Mouse (Mus musculus): ENCODE measurements around the gene Cdc20b. TPM values are rescaled to one million over a fixed set of nuclear protein-coding genes. Genes with fewer than 3 reads are reported as not detected.

Cdc20b gene
- total RNA-seq, 1 experiment, result 0.49 TPM

- in situ Hi-C loops (cut with MboI; ENCODE audit: low sequenced_read_pairs in 2 of 2, unreplicated experiment in 2 of 2), result no loop called here
- TF ChIP-seq ZC3H11A (IDR thresholded peaks at IDR 0.05; ENCODE audit: borderline replicate concordance, low read depth, low read length), result no peak
- TF ChIP-seq CHD2 (IDR thresholded peaks at IDR 0.05; ENCODE audit: low read depth, low read length), result no peak
- H3K9me3 ChIP-seq (ENCODE audit: control insufficient read depth, insufficient read depth, low read depth, low read length), result no peaks in the 10 kb centered on the region
Observed at GRCm38 (mm10) chr13:113087226-113088017, 52.5 kb downstream of the Cdc20b start.

GRCm38 (mm10) chr13:113090489-113090888 lies 55.6 kb downstream of the Cdc20b start:
- no peak overlapping the region for H3K9ac ChIP-seq (ENCODE audit: insufficient read depth, low read depth, low read length, poor library complexity, severe bottlenecking)
- no peak overlapping the region for H3K4me3 ChIP-seq (ENCODE audit: insufficient read depth in 1 of 2, low read depth in 1 of 2, low read length in 2 of 2, poor library complexity in 1 of 2, severe bottlenecking in 1 of 2)
- DNase-seq (ENCODE audit: low read depth, low spot score), result no peak
- TF ChIP-seq HCFC1 (IDR thresholded peaks at IDR 0.05; ENCODE audit: borderline replicate concordance, insufficient read depth, low read length) (no peak), ZNF384 (IDR thresholded peaks at IDR 0.05; ENCODE audit: low read depth, low read length) (no peak), MAFK (IDR thresholded peaks at IDR 0.05; ENCODE audit: insufficient read depth, low read depth, low read length) (no peak)
- no peak overlapping the region for H3K27ac ChIP-seq (ENCODE audit: insufficient read depth, low read depth, low read length, poor library complexity, severe bottlenecking)
- no peaks in the 10 kb centered on the region for H3K9me3 ChIP-seq (ENCODE audit: control insufficient read depth, insufficient read depth, low read depth, low read length)
- H3K36me3 ChIP-seq (ENCODE audit: control insufficient read depth, insufficient read depth, low read length, poor library complexity, severe bottlenecking), result no peaks in the 10 kb centered on the region
- in situ Hi-C loops (cut with MboI; ENCODE audit: low sequenced_read_pairs in 2 of 2, unreplicated experiment in 2 of 2), result no loop called here
- no peaks in the 10 kb centered on the region for H3K4me1 ChIP-seq (ENCODE audit: control insufficient read depth in 2 of 2, insufficient read depth in 2 of 2, low read length in 2 of 2, poor library complexity in 1 of 2)

More at GRCm38 (mm10) chr13:113087226-113088017, 52.5 kb downstream of the Cdc20b start:
- no peak for DNase-seq (ENCODE audit: low read depth, low spot score)
- no peaks in the 10 kb centered on the region for H3K36me3 ChIP-seq (ENCODE audit: control insufficient read depth, insufficient read depth, low read length, poor library complexity, severe bottlenecking)
- H3K27ac ChIP-seq (ENCODE audit: insufficient read depth, low read depth, low read length, poor library complexity, severe bottlenecking), result no peak overlapping the region; the same call in 1 of the 2 replicates
- H3K9ac ChIP-seq (ENCODE audit: insufficient read depth, low read depth, low read length, poor library complexity, severe bottlenecking), result no peak overlapping the region
- H3K4me1 ChIP-seq (ENCODE audit: control insufficient read depth in 2 of 2, insufficient read depth in 2 of 2, low read length in 2 of 2, poor library complexity in 1 of 2), result no peaks in the 10 kb centered on the region
- no peak overlapping the region for H3K4me3 ChIP-seq (ENCODE audit: insufficient read depth in 1 of 2, low read depth in 1 of 2, low read length in 2 of 2, poor library complexity in 1 of 2, severe bottlenecking in 1 of 2)

GRCm38 (mm10) chr13:113094618-113095017 lies 59.7 kb downstream of the Cdc20b start:
- Histone ChIP-seq H3K9ac (ENCODE audit: insufficient read depth, low read depth, low read length, poor library complexity, severe bottlenecking) (no peak overlapping the region), H3K27ac (ENCODE audit: insufficient read depth, low read depth, low read length, poor library complexity, severe bottlenecking) (no peak overlapping the region), H3K9me3 (ENCODE audit: control insufficient read depth, insufficient read depth, low read depth, low read length) (no peaks in the 10 kb centered on the region), H3K4me1 (ENCODE audit: control insufficient read depth in 2 of 2, insufficient read depth in 2 of 2, low read length in 2 of 2, poor library complexity in 1 of 2) (no peaks in the 10 kb centered on the region), H3K36me3 (ENCODE audit: control insufficient read depth, insufficient read depth, low read length, poor library complexity, severe bottlenecking) (no peaks in the 10 kb centered on the region), H3K4me3 (ENCODE audit: insufficient read depth in 1 of 2, low read depth in 1 of 2, low read length in 2 of 2, poor library complexity in 1 of 2, severe bottlenecking in 1 of 2) (no peak overlapping the region)
- no peak for DNase-seq (ENCODE audit: low read depth, low spot score)
- no peak for TF ChIP-seq ZC3H11A (IDR thresholded peaks at IDR 0.05; ENCODE audit: borderline replicate concordance, low read depth, low read length)
- TF ChIP-seq HCFC1 (IDR thresholded peaks at IDR 0.05; ENCODE audit: borderline replicate concordance, insufficient read depth, low read length), result no peak
- TF ChIP-seq MAFK (IDR thresholded peaks at IDR 0.05; ENCODE audit: insufficient read depth, low read depth, low read length), result no peak
- no peak for TF ChIP-seq ZNF384 (IDR thresholded peaks at IDR 0.05; ENCODE audit: low read depth, low read length)
- no peak for TF ChIP-seq CHD2 (IDR thresholded peaks at IDR 0.05; ENCODE audit: low read depth, low read length)
- in situ Hi-C loops (cut with MboI; ENCODE audit: low sequenced_read_pairs in 2 of 2, unreplicated experiment in 2 of 2), result no loop called here

GRCm38 (mm10) chr13:113097011-113097410 lies 62.1 kb downstream of the Cdc20b start:
- no peak for TF ChIP-seq CHD2 (IDR thresholded peaks at IDR 0.05; ENCODE audit: low read depth, low read length)
- TF ChIP-seq MAFK (IDR thresholded peaks at IDR 0.05; ENCODE audit: insufficient read depth, low read depth, low read length), result no peak
- no peak for TF ChIP-seq ZC3H11A (IDR thresholded peaks at IDR 0.05; ENCODE audit: borderline replicate concordance, low read depth, low read length)
- no peak for TF ChIP-seq HCFC1 (IDR thresholded peaks at IDR 0.05; ENCODE audit: borderline replicate concordance, insufficient read depth, low read length)
- TF ChIP-seq ZNF384 (IDR thresholded peaks at IDR 0.05; ENCODE audit: low read depth, low read length), result no peak
- no peaks in the 10 kb centered on the region for H3K36me3 ChIP-seq (ENCODE audit: control insufficient read depth, insufficient read depth, low read length, poor library complexity, severe bottlenecking)
- H3K9me3 ChIP-seq (ENCODE audit: control insufficient read depth, insufficient read depth, low read depth, low read length), result no peaks in the 10 kb centered on the region
- H3K4me1 ChIP-seq (ENCODE audit: control insufficient read depth in 2 of 2, insufficient read depth in 2 of 2, low read length in 2 of 2, poor library complexity in 1 of 2), result no peaks in the 10 kb centered on the region
- H3K27ac ChIP-seq (ENCODE audit: insufficient read depth, low read depth, low read length, poor library complexity, severe bottlenecking), result no peak overlapping the region
- in situ Hi-C loops (cut with MboI; ENCODE audit: low sequenced_read_pairs in 2 of 2, unreplicated experiment in 2 of 2), result no loop called here
- DNase-seq (ENCODE audit: low read depth, low spot score), result no peak
- H3K4me3 ChIP-seq (ENCODE audit: insufficient read depth in 1 of 2, low read depth in 1 of 2, low read length in 2 of 2, poor library complexity in 1 of 2, severe bottlenecking in 1 of 2), result no peak overlapping the region
- no peak overlapping the region for H3K9ac ChIP-seq (ENCODE audit: insufficient read depth, low read depth, low read length, poor library complexity, severe bottlenecking)

DNA sequence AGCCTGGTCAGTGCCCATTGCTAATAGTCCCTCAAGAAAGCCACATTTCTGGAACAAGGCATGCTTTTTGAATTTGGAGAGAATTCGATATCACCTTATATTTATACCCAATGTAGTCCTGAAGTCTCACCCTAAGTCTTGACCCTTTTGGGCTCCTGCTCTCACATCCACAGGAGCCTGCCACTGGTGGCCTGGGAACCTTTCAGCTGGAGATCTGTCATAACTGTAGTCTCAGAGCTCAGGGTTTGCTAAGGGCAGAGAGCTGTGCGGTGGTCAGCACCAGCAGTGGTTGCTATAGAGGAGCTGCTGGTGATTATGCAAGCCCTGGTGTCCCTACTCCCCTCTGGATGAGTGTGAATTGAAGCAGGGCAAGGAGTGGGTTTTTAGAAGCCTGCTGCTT lies 63.5 kb downstream of the Cdc20b start:
- in situ Hi-C loops (cut with MboI; ENCODE audit: low sequenced_read_pairs in 2 of 2, unreplicated experiment in 2 of 2), result no loop called here

More for the DNA sequence above, 63.5 kb downstream of the Cdc20b start:
- Histone ChIP-seq H3K9ac (ENCODE audit: insufficient read depth, low read depth, low read length, poor library complexity, severe bottlenecking) (no peak overlapping the region), H3K4me3 (ENCODE audit: insufficient read depth in 1 of 2, low read depth in 1 of 2, low read length in 2 of 2, poor library complexity in 1 of 2, severe bottlenecking in 1 of 2) (no peak overlapping the region), H3K36me3 (ENCODE audit: control insufficient read depth, insufficient read depth, low read length, poor library complexity, severe bottlenecking) (no peaks in the 10 kb centered on the region), H3K9me3 (ENCODE audit: control insufficient read depth, insufficient read depth, low read depth, low read length) (no peaks in the 10 kb centered on the region), H3K4me1 (ENCODE audit: control insufficient read depth in 2 of 2, insufficient read depth in 2 of 2, low read length in 2 of 2, poor library complexity in 1 of 2) (no peaks in the 10 kb centered on the region), H3K27ac (ENCODE audit: insufficient read depth, low read depth, low read length, poor library complexity, severe bottlenecking) (no peak overlapping the region)
- DNase-seq (ENCODE audit: low read depth, low spot score), result no peak
- TF ChIP-seq MAFK (IDR thresholded peaks at IDR 0.05; ENCODE audit: insufficient read depth, low read depth, low read length), result no peak
- no peak for TF ChIP-seq ZNF384 (IDR thresholded peaks at IDR 0.05; ENCODE audit: low read depth, low read length)
- no peak for TF ChIP-seq HCFC1 (IDR thresholded peaks at IDR 0.05; ENCODE audit: borderline replicate concordance, insufficient read depth, low read length)
